Mouse (Mus musculus) liver, embryonic 13.5 days (tissue): ENCODE measurements around the gene Cox4i2. TPM values are rescaled to one million over a fixed set of nuclear protein-coding genes. Genes with fewer than 3 reads are reported as not detected.

Experiments used
- ATAC-seq: fragments of 200-750 bp; cut with Nextera tagmentation; 2 replicates; pipeline ENCODE4 v1.8.0; 2017; ENCODE audit warnings: low read depth, mild to moderate bottlenecking, moderate number of reproducible peaks, moderate library complexity
- DNase-seq: peaks from one replicate; pipeline ENCODE4 v3.0.0; 2022
- H3K27ac ChIP-seq: fragments of 300-500 bp; sonication (generic); 2 replicates; pipeline ENCODE4 v1.5.1; 2015; ENCODE audit warnings: moderate library complexity, mild to moderate bottlenecking, inconsistent platforms
- H3K27me3 ChIP-seq: fragments of 300-500 bp; sonication (generic); 2 replicates; pipeline ENCODE4 v1.6.1; 2015; ENCODE audit warnings: mild to moderate bottlenecking, inconsistent platforms
- H3K36me3 ChIP-seq: fragments of 300-500 bp; sonication (generic); 2 replicates; pipeline ENCODE4 v1.6.1; 2015; ENCODE audit warnings: mild to moderate bottlenecking, inconsistent platforms
- H3K4me1 ChIP-seq: fragments of 300-500 bp; sonication (generic); replicated peaks from 2 replicates; pipeline ENCODE4 v1.6.1; 2015; ENCODE audit warnings: inconsistent platforms
- H3K4me2 ChIP-seq: fragments of 300-500 bp; sonication (generic); 2 replicates; pipeline ENCODE4 v1.6.1; 2015; ENCODE audit warnings: inconsistent platforms, mild to moderate bottlenecking, moderate library complexity
- H3K4me3 ChIP-seq: fragments of 300-500 bp; sonication (generic); replicated peaks from 2 replicates; pipeline ENCODE4 v1.5.1; 2015; ENCODE audit warnings: mild to moderate bottlenecking, inconsistent platforms
- H3K9ac ChIP-seq: fragments of 300-500 bp; sonication (generic); 2 replicates; pipeline ENCODE4 v1.6.1; 2015; ENCODE audit warnings: mild to moderate bottlenecking, inconsistent platforms
- H3K9me3 ChIP-seq: fragments of 300-500 bp; sonication (generic); replicated peaks from 2 replicates; pipeline ENCODE4 v1.6.1; 2016; ENCODE audit warnings: inconsistent platforms
- WGBS: fragments of 180-500 bp; shearing (Covaris S2); methylation state at CpG from one replicate; pipeline ENCODE4 v1.1.7; 2015; ENCODE audit not compliant: insufficient replicate concordance; 5-methylcytosine and 5-hydroxymethylcytosine counted together
- polyA plus RNA-seq: library from polyadenylated mRNA; unstranded; fragments of >200 nt; fragmentation: Nextera tagmentation; extraction: Ambion mirVana; gene quantifications from 2 replicates; pipeline ENCODE4 v1.2.1, GENCODE M21; 2015

The Cox4i2 gene
- polyA plus RNA-seq, 1 experiment from 2014 or later = 1.2 TPM

- WGBS = 45% methylated on average over 3 of the region's 3 CpGs
- peaks cover 43% of the 10 kb centered on the region for H3K4me1 ChIP-seq
- H3K4me2 ChIP-seq = peak overlapping the region; percentile 50
- H3K27ac ChIP-seq = no peak overlapping the region
- no peak overlapping the region for H3K9ac ChIP-seq
- H3K9me3 ChIP-seq = no peaks in the 10 kb centered on the region
- no peak for ATAC-seq
- H3K36me3 ChIP-seq = no peaks in the 10 kb centered on the region
- no peak overlapping the region for H3K4me3 ChIP-seq
- H3K27me3 ChIP-seq = peaks cover 39% of the 10 kb centered on the region
- DNase-seq = no peak
Observed at GRCm38 (mm10) chr2:152724332-152724723, 29.6 kb upstream of the Cox4i2 start.

GRCm38 (mm10) chr2:152725178-152725750, 28.7 kb upstream of the Cox4i2 start:
- no peaks in the 10 kb centered on the region for H3K36me3 ChIP-seq

GRCm38 (mm10) chr2:152726213-152726612, 27.8 kb upstream of the Cox4i2 start:
- no peak overlapping the region for H3K4me2 ChIP-seq
- no peaks in the 10 kb centered on the region for H3K36me3 ChIP-seq
- no peak overlapping the region for H3K4me3 ChIP-seq
- H3K27ac ChIP-seq = no peak overlapping the region
- no peak overlapping the region for H3K9ac ChIP-seq
- H3K27me3 ChIP-seq = peaks cover 39% of the 10 kb centered on the region
- no peaks in the 10 kb centered on the region for H3K9me3 ChIP-seq
- peaks cover 53% of the 10 kb centered on the region for H3K4me1 ChIP-seq
- DNase-seq = no peak
- 79% methylated on average over 6 of the region's 6 CpGs for WGBS
- no peak for ATAC-seq

More at GRCm38 (mm10) chr2:152725178-152725750, 28.7 kb upstream of the Cox4i2 start:
- Histone ChIP-seq H3K4me2 (0 out of 2 replicates have a peak overlapping the region, but pooled peaks have one; percentile 6), H3K27ac (no peak overlapping the region), H3K27me3 (peaks cover 39% of the 10 kb centered on the region), H3K9me3 (no peaks in the 10 kb centered on the region), H3K4me3 (no peak overlapping the region), H3K4me1 (peaks cover 52% of the 10 kb centered on the region), H3K9ac (no peak overlapping the region)
- DNase-seq = no peak
- WGBS = 65% methylated on average over 15 of the region's 15 CpGs
- ATAC-seq = no peak

- H3K4me2 ChIP-seq = no peak overlapping the region
- no peaks in the 10 kb centered on the region for H3K9me3 ChIP-seq
- ATAC-seq (no peak), DNase-seq (no peak)
- 32% methylated on average over 6 of the region's 6 CpGs for WGBS
- peaks cover 39% of the 10 kb centered on the region for H3K27me3 ChIP-seq
- peak overlapping the region; percentile 34; the same call in 1 of the 2 replicates for H3K27ac ChIP-seq
- H3K4me3 ChIP-seq = no peak overlapping the region
- peaks cover 55% of the 10 kb centered on the region for H3K4me1 ChIP-seq
- no peak overlapping the region for H3K9ac ChIP-seq
- no peaks in the 10 kb centered on the region for H3K36me3 ChIP-seq
Observed at GRCm38 (mm10) chr2:152726751-152727335, 27.1 kb upstream of the Cox4i2 start.

GRCm38 (mm10) chr2:152727795-152728510, 26.0 kb upstream of the Cox4i2 start:
- H3K27me3 ChIP-seq = peaks cover 28% of the 10 kb centered on the region
- no peaks in the 10 kb centered on the region for H3K36me3 ChIP-seq
- no peak overlapping the region for H3K9ac ChIP-seq
- H3K4me1 ChIP-seq = peaks cover 57% of the 10 kb centered on the region
- no peak overlapping the region for H3K4me2 ChIP-seq
- no peak for DNase-seq
- ATAC-seq = peak; percentile 26; the same call in 1 of the 2 replicates
- WGBS = 71% methylated on average over 14 of the region's 14 CpGs
- H3K9me3 ChIP-seq = no peaks in the 10 kb centered on the region
- H3K4me3 ChIP-seq = no peak overlapping the region
- H3K27ac ChIP-seq = peak overlapping the region; percentile 58

GRCm38 (mm10) chr2:152728594-152728993, 25.4 kb upstream of the Cox4i2 start:
- ATAC-seq (no peak), DNase-seq (no peak)
- peaks cover 22% of the 10 kb centered on the region for H3K27me3 ChIP-seq
- peaks cover 62% of the 10 kb centered on the region for H3K4me1 ChIP-seq
- WGBS = 68% methylated on average over 7 of the region's 7 CpGs
- no peak overlapping the region for H3K4me2 ChIP-seq
- peak overlapping the region; percentile 58 for H3K27ac ChIP-seq
- H3K4me3 ChIP-seq = no peak overlapping the region
- no peaks in the 10 kb centered on the region for H3K36me3 ChIP-seq
- H3K9me3 ChIP-seq = no peaks in the 10 kb centered on the region
- H3K9ac ChIP-seq = no peak overlapping the region

DNA sequence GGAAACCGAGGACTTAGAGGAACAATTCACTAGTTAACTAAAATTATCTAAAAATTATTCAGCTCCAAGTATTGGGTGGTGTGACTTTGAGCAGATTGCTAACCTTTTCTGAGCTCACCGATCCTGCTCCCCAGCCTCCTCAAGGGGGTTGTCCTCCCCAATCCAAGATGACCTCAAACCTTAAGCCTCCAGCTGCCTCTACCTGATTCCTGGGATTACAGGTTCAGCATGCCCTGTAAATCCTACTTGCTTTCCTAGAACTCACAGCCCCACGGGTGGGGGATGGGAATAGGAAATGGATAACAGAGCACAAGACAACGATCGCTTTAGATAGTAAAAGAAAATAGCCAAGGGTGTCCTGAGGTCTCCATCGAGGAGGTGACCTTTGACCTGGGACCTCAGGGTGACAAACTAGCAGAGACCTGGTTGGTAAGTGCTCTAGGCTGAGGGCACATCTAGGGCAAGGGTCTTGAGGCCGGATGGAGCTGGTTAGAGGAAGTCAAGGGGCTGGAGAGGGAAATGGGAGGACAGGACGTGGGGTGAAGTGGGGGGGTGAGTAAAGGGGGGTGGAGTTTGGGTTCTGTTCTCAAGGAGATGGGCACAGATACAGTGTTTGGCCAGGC, 24.8 kb upstream of the Cox4i2 start:
- Histone ChIP-seq H3K27ac (peak overlapping the region; percentile 58), H3K9ac (no peak overlapping the region), H3K4me3 (no peak overlapping the region), H3K4me1 (peaks cover 62% of the 10 kb centered on the region), H3K4me2 (no peak overlapping the region), H3K27me3 (peaks cover 18% of the 10 kb centered on the region), H3K36me3 (no peaks in the 10 kb centered on the region), H3K9me3 (no peaks in the 10 kb centered on the region)
- 29% methylated on average over 8 of the region's 8 CpGs for WGBS
- DNase-seq (no peak), ATAC-seq (0 out of 2 replicates have a peak, but pooled peaks have one; percentile 14)

GRCm38 (mm10) chr2:152729636-152730020, 24.3 kb upstream of the Cox4i2 start:
- H3K4me3 ChIP-seq = no peak overlapping the region
- DNase-seq (no peak), ATAC-seq (peak; percentile 59)
- H3K4me1 ChIP-seq = peaks cover 67% of the 10 kb centered on the region
- H3K9me3 ChIP-seq = no peaks in the 10 kb centered on the region
- H3K9ac ChIP-seq = no peak overlapping the region
- no peak overlapping the region for H3K4me2 ChIP-seq
- 16% methylated on average over 7 of the region's 7 CpGs for WGBS
- no peaks in the 10 kb centered on the region for H3K36me3 ChIP-seq
- H3K27me3 ChIP-seq = peaks cover 17% of the 10 kb centered on the region
- H3K27ac ChIP-seq = peak overlapping the region; percentile 58

DNA sequence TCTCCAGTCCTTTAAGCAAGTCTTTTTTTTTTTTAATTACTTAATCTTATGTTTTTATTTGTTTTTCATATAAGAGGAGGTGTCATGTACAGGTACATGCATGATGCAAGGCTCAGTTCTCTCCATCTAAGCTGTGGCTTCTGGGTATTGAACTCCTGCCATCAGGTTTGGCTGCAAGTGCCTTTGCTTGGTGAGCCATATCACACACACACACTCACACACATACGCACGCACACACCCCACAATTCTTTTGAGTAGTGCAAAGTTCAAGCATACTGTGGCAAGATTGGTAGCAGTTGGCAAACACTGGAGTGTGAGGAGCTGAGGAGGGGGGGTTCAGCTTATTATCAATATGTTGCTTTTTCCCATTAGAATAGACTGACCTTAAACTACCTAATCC, 20.8 kb upstream of the Cox4i2 start:
- WGBS = 66% methylated on average over 2 of the region's 2 CpGs

DNA sequence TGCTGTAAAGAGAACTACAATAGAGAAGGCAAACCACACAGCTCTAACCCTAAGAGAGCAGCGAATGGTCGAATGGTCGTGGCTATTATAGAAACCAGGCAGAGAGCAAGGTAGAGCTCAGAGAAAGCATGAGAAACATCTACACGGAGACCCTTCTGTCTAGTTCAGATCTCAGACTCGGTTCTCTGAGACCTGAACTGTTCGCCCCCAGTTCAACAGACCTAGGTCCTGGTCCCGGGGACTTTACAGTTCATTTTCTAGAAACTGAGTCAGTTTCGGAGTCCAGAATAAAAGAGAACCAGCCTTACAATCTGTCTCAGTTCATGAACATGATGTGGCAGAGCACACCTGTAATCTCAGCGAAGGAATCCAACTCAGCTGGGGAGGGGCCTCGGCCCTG, 19.5 kb upstream of the Cox4i2 start:
- DNase-seq (no peak), ATAC-seq (no peak)
- H3K36me3 ChIP-seq = no peaks in the 10 kb centered on the region
- H3K9ac ChIP-seq = peak overlapping the region; percentile 85
- WGBS = 22% methylated on average over 10 of the region's 10 CpGs
- H3K27me3 ChIP-seq = peaks cover 27% of the 10 kb centered on the region
- peak overlapping the region; percentile 67 for H3K4me3 ChIP-seq
- no peaks in the 10 kb centered on the region for H3K9me3 ChIP-seq
- H3K27ac ChIP-seq = peak overlapping the region; percentile 47
- peak overlapping the region; percentile 93 for H3K4me2 ChIP-seq
- peaks cover 77% of the 10 kb centered on the region for H3K4me1 ChIP-seq

More for the DNA sequence above, 20.8 kb upstream of the Cox4i2 start:
- Histone ChIP-seq H3K4me1 (peaks cover 77% of the 10 kb centered on the region), H3K9ac (no peak overlapping the region), H3K27me3 (peaks cover 27% of the 10 kb centered on the region), H3K4me2 (no peak overlapping the region), H3K27ac (no peak overlapping the region), H3K4me3 (no peak overlapping the region), H3K36me3 (no peaks in the 10 kb centered on the region), H3K9me3 (no peaks in the 10 kb centered on the region)
- ATAC-seq (no peak), DNase-seq (no peak)

DNA sequence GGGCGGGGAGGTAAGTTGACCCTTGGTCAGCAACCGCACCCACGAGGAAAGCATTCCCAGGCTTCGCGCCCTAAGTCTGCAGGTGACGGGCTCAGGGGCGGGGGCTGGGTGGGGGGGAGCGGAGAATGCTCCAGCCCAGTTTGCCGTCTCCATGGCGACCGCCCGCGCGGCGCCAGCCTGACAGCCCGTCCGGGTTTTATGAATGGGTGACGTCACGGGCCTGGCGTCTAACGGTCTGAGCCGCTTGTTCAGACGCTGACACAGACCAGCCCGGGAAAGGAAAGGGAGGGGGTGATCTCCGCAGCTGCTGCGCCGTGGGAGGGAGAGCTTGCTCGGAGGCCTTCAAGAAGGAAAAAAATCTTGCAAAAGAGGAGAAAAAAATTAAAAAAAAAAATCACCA, 19.0 kb upstream of the Cox4i2 start:
- DNase-seq (peak; percentile 74), ATAC-seq (peak; percentile 21)
- under 1% methylated on average over 28 of the region's 28 CpGs for WGBS
- Histone ChIP-seq H3K27ac (peak overlapping the region; percentile 64), H3K27me3 (peaks cover 27% of the 10 kb centered on the region), H3K4me1 (peaks cover 77% of the 10 kb centered on the region), H3K4me3 (peak overlapping the region; percentile 67), H3K9ac (peak overlapping the region; percentile 85), H3K4me2 (peak overlapping the region; percentile 93), H3K9me3 (no peaks in the 10 kb centered on the region), H3K36me3 (no peaks in the 10 kb centered on the region)
